ENCODE assay signal across 16 mouse cellular contexts in genomic region chr5:53380203-53380602, GRCm38 (mm10).
DNase-seq lines count a peak whose midpoint lies in the region; ATAC-seq and TF ChIP-seq lines count a peak whose summit lies in the region.
"Had no signal": no experiment of that assay in that cellular context is flagged by ENCODE, and none has a peak within 500 bp of the region (broad histone marks: within the 10 kb centered on the region; RNA-seq: fewer than 3 reads in every experiment).

No protein-coding gene starts in this region.

- H3K4me2 ChIP-seq in heart, embryonic 15.5 days = no peak overlapping the region
- H3K4me2 ChIP-seq in embryonic facial prominence, embryonic 14.5 days (ENCODE audit: low read depth, low read length) = no peak overlapping the region
- no peak overlapping the region for H3K4me2 ChIP-seq in limb, embryonic 15.5 days
- H3K4me2 ChIP-seq: forebrain, embryonic 12.5 days; liver, embryonic 15.5 days had no signal

- no peaks in the 10 kb centered on the region for H3K36me3 ChIP-seq in heart, embryonic 15.5 days
- H3K36me3 ChIP-seq in embryonic facial prominence, embryonic 14.5 days (ENCODE audit: control insufficient read depth, insufficient read depth, low read length) = no peaks in the 10 kb centered on the region
- no peaks in the 10 kb centered on the region for H3K36me3 ChIP-seq in limb, embryonic 15.5 days
- H3K36me3 ChIP-seq: forebrain, embryonic 12.5 days; liver, embryonic 15.5 days had no signal

- no peaks in the 10 kb centered on the region for H3K9me3 ChIP-seq in heart, embryonic 15.5 days (replicated peaks)
- no peaks in the 10 kb centered on the region for H3K9me3 ChIP-seq in embryonic facial prominence, embryonic 14.5 days (ENCODE audit: control insufficient read depth, low read length)
- no peaks in the 10 kb centered on the region for H3K9me3 ChIP-seq in limb, embryonic 15.5 days
- H3K9me3 ChIP-seq: forebrain, embryonic 12.5 days; liver, embryonic 15.5 days had no signal

- no peaks in the 10 kb centered on the region for H3K27me3 ChIP-seq in heart, embryonic 15.5 days
- no peaks in the 10 kb centered on the region for H3K27me3 ChIP-seq in embryonic facial prominence, embryonic 14.5 days (replicated peaks; ENCODE audit: control insufficient read depth, insufficient read depth, low read length)
- H3K27me3 ChIP-seq in limb, embryonic 15.5 days = 0 out of 2 replicates have a peak, but pooled peaks cover 14% of the 10 kb centered on the region
- H3K27me3 ChIP-seq in cerebellum, adult 2 months (ENCODE audit: control insufficient read depth, insufficient read depth, low read length) = no peaks in the 10 kb centered on the region
- H3K27me3 ChIP-seq: forebrain, embryonic 12.5 days; liver, embryonic 15.5 days had no signal

- 0 out of 2 replicates have a peak, but pooled peaks have one; percentile 24 for ATAC-seq in heart, embryonic 15.5 days (replicated peaks; ENCODE audit: insufficient number of reproducible peaks, insufficient read depth, low FRiP score, low read depth)
- peak; percentile 48 for ATAC-seq in embryonic facial prominence, embryonic 14.5 days (ENCODE audit: low read depth)
- ATAC-seq in limb, embryonic 15.5 days (ENCODE audit: insufficient number of reproducible peaks, low FRiP score, low TSS enrichment, low read depth) = no peak; the same call in 1 of the 2 replicates

- peaks cover 19% of the 10 kb centered on the region for H3K4me1 ChIP-seq in heart, embryonic 15.5 days (replicated peaks)
- H3K4me1 ChIP-seq in embryonic facial prominence, embryonic 14.5 days (ENCODE audit: control insufficient read depth, insufficient read depth, low read length) = peaks cover 41% of the 10 kb centered on the region
- H3K4me1 ChIP-seq in limb, embryonic 15.5 days = peaks cover 65% of the 10 kb centered on the region
- no peaks in the 10 kb centered on the region for H3K4me1 ChIP-seq in cerebellum, adult 2 months (ENCODE audit: control insufficient read depth, insufficient read depth, low read length)
- H3K4me1 ChIP-seq: forebrain, embryonic 12.5 days; liver, embryonic 15.5 days had no signal

- H3K9ac ChIP-seq in heart, embryonic 15.5 days = no peak overlapping the region
- H3K9ac ChIP-seq in embryonic facial prominence, embryonic 14.5 days (ENCODE audit: low read depth, low read length) = no peak overlapping the region
- H3K9ac ChIP-seq in limb, embryonic 15.5 days = no peak overlapping the region
- H3K9ac ChIP-seq: forebrain, embryonic 12.5 days; liver, embryonic 15.5 days had no signal

- TF ChIP-seq POLR2A in cerebellum, adult 2 months (IDR thresholded peaks at IDR 0.05; ENCODE audit: borderline replicate concordance, insufficient read depth, low read length) = no peak

- DNase-seq in heart, adult 8-10 months (ENCODE audit: low spot score) = no peak
- DNase-seq in NIH3T3 (ENCODE audit: low read depth) = peak; percentile 41
- peak; percentile 69 for DNase-seq in embryonic facial prominence, embryonic 14.5 days (ENCODE audit: low spot score)
- no peak for DNase-seq in layer of hippocampus, postnatal 36 days
- no peak for DNase-seq in cerebellum, adult 2 months
- DNase-seq in lung, postnatal 4 days = no peak
- DNase-seq: adrenal gland, adult 8-10 months; cerebellum, adult 9-11 months; retina, postnatal 1 day; thymus, adult 18-20 months; thymus, postnatal 4 days had no signal

- H3K4me3 ChIP-seq in heart, embryonic 15.5 days = no peak overlapping the region
- no peak overlapping the region for H3K4me3 ChIP-seq in embryonic facial prominence, embryonic 14.5 days (ENCODE audit: low read depth, low read length)
- H3K4me3 ChIP-seq in limb, embryonic 15.5 days = no peak overlapping the region
- no peak overlapping the region for H3K4me3 ChIP-seq in cerebellum, adult 2 months (replicated peaks; ENCODE audit: insufficient read depth, low read depth, low read length)
- H3K4me3 ChIP-seq: forebrain, embryonic 12.5 days; left cerebral cortex, adult 2 months; liver, embryonic 15.5 days had no signal

- 15% methylated on average over 3 of the region's 3 CpGs for WGBS in heart, embryonic 15.5 days
- WGBS in embryonic facial prominence, embryonic 14.5 days = 24% methylated on average over 3 of the region's 3 CpGs
- 22% methylated on average over 3 of the region's 3 CpGs for WGBS in limb, embryonic 15.5 days
- 58% methylated on average over 3 of the region's 3 CpGs for WGBS in cerebellum, adult 2 months

- no peak overlapping the region; the same call in 1 of the 2 replicates for H3K27ac ChIP-seq in heart, embryonic 15.5 days
- H3K27ac ChIP-seq in embryonic facial prominence, embryonic 14.5 days (replicated peaks; ENCODE audit: low read depth, low read length) = peak overlapping the region; percentile 70; the same call in 1 of the 2 replicates
- peak overlapping the region; percentile 23; the same call in 1 of the 2 replicates for H3K27ac ChIP-seq in limb, embryonic 15.5 days
- no peak overlapping the region for H3K27ac ChIP-seq in cerebellum, adult 2 months (ENCODE audit: insufficient read depth, low read length)
- H3K27ac ChIP-seq: forebrain, embryonic 12.5 days; left cerebral cortex, adult 2 months; liver, embryonic 15.5 days had no signal

- TF ChIP-seq CTCF in cerebellum, adult 2 months (IDR thresholded peaks at IDR 0.05; ENCODE audit: borderline replicate concordance, insufficient read depth, low read depth, low read length) = no peak

Comparison
In these comparisons a context has a peak if more than half of its experiments do, and no peak if none do; other contexts are left out.
1. H3K27ac ChIP-seq: peak in embryonic facial prominence, embryonic 14.5 days (single experiment) and limb, embryonic 15.5 days (single experiment); none in heart, embryonic 15.5 days (single experiment) and cerebellum, adult 2 months (single experiment).
2. DNase-seq: peak in NIH3T3 (single experiment) and embryonic facial prominence, embryonic 14.5 days (single experiment); none in heart, adult 8-10 months (single experiment), layer of hippocampus, postnatal 36 days (0 of 2), cerebellum, adult 2 months (0 of 2) and lung, postnatal 4 days (0 of 2).